Mouse (Mus musculus): Measurements from ENCODE around the gene Cacng3. TPM values are rescaled to one million over a fixed set of nuclear protein-coding genes. Genes with fewer than 3 reads are reported as not detected.

Gene Cacng3
- polyA plus RNA-seq, 1 experiment = not detected

GRCm38 (mm10) chr7:122706736-122707135 is 36.4 kb downstream of the Cacng3 start:
- 48% methylated on average over 5 of the region's 5 CpGs for whole genome bisulfite sequencing
- DNase-seq (ENCODE audit: low read depth, low spot score) = no peak

DNA sequence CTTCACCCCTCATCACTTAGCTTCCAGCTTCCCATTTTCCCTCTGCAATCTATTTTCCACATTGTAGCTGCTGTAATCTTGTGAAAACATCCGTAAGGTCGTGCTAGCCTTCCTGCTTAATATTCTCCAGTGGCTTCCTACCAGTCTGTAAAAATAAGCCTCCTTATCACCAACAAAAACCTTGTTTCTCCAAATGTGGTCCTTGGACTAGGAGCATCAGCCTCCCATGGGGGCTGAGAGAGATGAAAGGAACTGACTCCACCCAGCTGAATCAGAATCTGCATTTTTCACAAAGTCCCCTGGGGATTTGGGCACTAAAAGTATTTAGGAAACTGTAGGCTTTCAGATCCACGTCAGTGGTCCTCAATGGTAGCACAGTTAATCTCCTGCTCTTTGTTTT is 46.0 kb downstream of the Cacng3 start:
- no peak for DNase-seq (ENCODE audit: low read depth, low spot score)
- WGBS = 53% methylated on average over 3 of the region's 3 CpGs

DNA sequence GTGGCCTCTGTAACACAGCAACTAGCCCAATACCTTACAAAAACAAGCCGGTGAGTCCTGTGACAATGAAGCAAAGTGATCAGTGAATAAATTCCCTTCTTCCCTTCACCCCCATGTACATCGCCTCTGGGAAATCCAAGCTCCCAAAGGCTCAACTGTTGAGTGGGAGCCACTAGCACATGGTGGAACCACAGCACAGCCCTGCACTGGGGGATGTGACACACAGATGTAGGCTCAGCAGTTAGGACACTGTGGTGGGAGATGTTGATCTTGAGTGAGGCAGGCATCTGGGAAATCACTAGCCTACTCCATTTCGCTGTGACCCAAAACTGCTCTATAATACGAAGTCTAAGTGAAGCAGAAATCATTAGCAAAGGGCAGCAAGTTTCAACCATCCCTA is 48.2 kb downstream of the Cacng3 start:
- 92% methylated on average over 4 of the region's 4 CpGs for WGBS
- DNase-seq (ENCODE audit: low read depth, low spot score) = no peak

DNA sequence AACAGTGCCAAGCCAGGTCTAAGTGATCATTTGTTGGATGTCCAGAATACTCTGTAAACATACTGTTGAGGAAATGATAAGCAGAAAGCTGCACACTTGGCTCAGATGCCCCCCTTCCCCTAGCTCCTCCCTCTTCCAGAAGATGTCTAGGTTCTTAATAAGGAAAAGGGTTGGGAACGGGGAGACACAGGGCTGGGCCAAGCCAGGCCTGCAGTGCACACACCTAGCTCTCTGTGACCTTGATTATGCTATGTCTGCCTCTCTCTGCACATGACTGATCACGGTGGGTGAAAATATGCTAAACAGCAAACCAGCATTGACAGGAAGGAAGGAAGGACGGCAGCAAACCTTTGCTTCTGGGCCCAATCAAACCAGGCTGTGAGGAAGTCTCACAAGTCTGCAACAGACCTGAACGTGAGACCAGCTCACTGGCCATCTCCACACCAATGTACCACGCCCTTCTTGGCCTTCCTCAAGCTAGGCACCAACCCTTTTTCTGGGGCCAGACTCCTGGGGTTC is 53.1 kb downstream of the Cacng3 start:
- no peak for DNase-seq (ENCODE audit: low read depth, low spot score)
- WGBS = 27% methylated on average over 5 of the region's 5 CpGs

GRCm38 (mm10) chr7:122726376-122726775 is 56.1 kb downstream of the Cacng3 start:
- 81% methylated on average over 2 of the region's 2 CpGs for WGBS
- DNase-seq (ENCODE audit: low read depth, low spot score) = no peak

DNA sequence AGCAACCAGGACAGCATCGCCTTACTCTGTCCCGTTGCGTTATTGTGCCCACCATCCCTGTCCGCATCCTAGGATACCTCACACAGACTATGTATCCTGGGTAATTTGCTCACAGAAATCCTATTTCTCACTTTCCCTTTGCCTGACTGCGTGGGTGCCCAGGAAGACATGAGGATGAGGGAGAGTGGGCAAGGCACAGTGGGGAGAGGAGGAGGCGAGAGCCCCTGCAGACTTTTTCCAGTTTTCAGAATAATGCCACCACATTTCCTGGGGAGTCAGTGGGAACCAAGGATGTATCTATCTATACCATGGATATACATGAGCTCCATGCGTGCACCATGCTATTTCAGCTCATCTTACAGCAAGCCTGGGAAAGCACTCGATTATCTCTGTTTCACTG is 57.9 kb downstream of the Cacng3 start:
- WGBS = 89% methylated on average over 8 of the region's 8 CpGs
- no peak for DNase-seq (ENCODE audit: low read depth, low spot score)

DNA sequence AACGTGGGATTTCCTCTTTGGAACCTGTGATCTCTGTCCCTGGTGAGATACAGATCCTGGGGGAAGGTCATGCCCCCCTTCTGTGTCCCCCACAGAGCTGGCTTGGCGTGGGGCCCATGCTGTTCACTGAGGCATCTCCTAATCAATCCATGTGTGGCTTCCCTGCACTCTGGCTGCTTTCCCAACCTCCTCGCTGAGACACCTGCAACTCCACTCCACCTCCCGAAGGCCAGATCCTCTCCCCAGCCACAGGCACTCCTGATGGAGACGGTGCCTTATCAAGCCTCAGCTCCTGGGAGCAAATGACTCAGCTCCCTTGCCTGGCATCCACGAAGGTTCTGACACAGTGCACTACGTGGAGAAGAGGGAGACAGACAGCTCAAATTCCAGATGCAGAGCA is 58.6 kb downstream of the Cacng3 start:
- no peak for DNase-seq (ENCODE audit: low read depth, low spot score)
- 35% methylated on average over 7 of the region's 7 CpGs for WGBS

DNA sequence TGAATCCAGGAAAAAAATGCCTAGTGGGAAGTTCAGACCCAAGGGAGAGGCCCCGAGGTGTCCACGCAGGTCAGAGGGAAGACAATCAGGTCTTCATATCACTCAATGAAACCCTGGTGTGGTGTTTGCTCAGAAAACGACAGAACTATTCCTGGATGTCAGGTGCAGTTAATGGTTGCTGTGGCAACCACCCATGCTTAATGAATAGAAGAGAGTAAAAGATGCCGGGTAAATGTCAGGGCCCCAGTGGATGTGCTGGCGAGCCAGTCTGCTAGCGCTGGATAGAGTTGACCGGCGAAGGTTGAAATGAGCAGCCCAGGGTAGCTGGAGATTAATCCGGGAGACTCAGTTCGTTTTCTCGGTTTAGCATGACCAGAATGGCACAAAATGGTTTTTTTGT is 65.0 kb downstream of the Cacng3 start:
- DNase-seq (ENCODE audit: low read depth, low spot score) = no peak
- 71% methylated on average over 11 of the region's 11 CpGs for WGBS

DNA sequence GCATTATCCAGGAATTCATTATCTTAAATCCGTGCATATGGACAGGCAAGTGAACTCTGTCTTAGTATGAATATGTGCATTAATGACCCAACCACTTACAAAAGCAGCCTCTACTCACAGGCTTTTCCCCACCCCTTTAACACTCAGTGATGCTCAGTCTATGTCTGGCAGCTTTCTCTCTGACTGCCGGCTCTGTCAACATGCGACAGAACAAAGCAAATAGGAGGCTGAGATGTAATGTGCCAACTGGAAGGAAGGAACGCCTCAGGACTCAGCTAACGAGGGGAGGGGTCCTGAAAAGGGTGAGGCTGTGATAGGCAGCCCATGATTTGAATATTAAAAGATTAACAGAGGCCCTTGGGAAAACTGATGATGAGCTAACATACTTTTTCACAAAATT is 68.2 kb downstream of the Cacng3 start:
- DNase-seq (ENCODE audit: low read depth, low spot score) = no peak
- 20% methylated on average over 5 of the region's 5 CpGs for WGBS

DNA sequence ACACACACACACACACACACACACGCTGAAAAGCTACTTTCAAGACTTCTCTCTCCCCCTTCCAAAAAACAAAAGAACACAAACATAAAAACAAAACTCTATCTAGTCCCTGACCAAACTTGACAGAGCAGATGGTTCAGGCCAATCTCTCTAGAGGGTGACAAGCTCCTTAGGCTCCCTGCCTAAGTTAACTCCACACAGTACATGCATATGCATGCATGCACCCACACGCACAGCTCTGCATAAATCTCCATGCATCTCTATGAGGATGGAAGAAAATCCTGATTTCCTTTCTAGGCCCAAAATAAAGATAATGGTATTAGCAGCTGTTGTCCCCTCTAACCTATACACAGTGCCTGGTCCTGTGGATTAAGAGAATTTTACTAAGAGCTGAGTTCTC is 70.4 kb downstream of the Cacng3 start:
- no peak for DNase-seq (ENCODE audit: low read depth, low spot score)
- 82% methylated on average over 2 of the region's 2 CpGs for WGBS

- 81% methylated on average over 5 of the region's 5 CpGs for WGBS
- no peak for DNase-seq (ENCODE audit: low read depth, low spot score)
Observed at GRCm38 (mm10) chr7:122755920-122756603, 85.8 kb downstream of the Cacng3 start.

- no peak for DNase-seq (ENCODE audit: low read depth, low spot score)
Observed at GRCm38 (mm10) chr7:122758645-122759044, 88.4 kb downstream of the Cacng3 start.

GRCm38 (mm10) chr7:122764506-122764905 is 94.2 kb downstream of the Cacng3 start:
- DNase-seq (ENCODE audit: low read depth, low spot score) = no peak
- WGBS = 80% methylated on average over 5 of the region's 5 CpGs

More at GRCm38 (mm10) chr7:122758645-122759044, 88.4 kb downstream of the Cacng3 start:
- WGBS = 54% methylated on average over 3 of the region's 3 CpGs

GRCm38 (mm10) chr7:122768292-122769020 is 98.2 kb downstream of the Cacng3 start:
- 80% methylated on average over 27 of the region's 27 CpGs for WGBS
- no peak for DNase-seq (ENCODE audit: low read depth, low spot score)

- WGBS = 67% methylated on average over 7 of the region's 7 CpGs
- DNase-seq (ENCODE audit: low read depth, low spot score) = no peak
Observed at GRCm38 (mm10) chr7:122779601-122780000, 109.3 kb downstream of the Cacng3 start.

DNA sequence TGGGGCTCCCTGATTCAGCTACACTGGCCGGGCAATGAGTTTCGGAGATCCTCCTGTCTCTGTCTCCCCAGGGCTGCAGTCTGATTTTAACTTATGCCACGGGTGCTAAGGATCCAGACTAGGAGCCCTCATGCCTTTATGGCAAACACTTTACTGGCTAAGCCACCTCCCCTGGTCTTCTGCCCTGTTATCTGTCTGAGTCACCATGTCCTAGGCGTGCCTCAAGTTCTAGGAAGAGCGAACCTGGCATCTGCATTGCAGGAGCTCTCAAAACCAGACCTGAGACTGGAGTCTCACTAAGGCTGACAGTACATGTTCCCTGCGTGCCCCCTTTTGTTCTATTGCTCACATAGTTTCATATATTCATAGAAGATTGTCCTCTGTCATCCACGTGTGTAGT is 119.6 kb downstream of the Cacng3 start:
- no peak for DNase-seq (ENCODE audit: low read depth, low spot score)
- WGBS = 77% methylated on average over 7 of the region's 7 CpGs

DNA sequence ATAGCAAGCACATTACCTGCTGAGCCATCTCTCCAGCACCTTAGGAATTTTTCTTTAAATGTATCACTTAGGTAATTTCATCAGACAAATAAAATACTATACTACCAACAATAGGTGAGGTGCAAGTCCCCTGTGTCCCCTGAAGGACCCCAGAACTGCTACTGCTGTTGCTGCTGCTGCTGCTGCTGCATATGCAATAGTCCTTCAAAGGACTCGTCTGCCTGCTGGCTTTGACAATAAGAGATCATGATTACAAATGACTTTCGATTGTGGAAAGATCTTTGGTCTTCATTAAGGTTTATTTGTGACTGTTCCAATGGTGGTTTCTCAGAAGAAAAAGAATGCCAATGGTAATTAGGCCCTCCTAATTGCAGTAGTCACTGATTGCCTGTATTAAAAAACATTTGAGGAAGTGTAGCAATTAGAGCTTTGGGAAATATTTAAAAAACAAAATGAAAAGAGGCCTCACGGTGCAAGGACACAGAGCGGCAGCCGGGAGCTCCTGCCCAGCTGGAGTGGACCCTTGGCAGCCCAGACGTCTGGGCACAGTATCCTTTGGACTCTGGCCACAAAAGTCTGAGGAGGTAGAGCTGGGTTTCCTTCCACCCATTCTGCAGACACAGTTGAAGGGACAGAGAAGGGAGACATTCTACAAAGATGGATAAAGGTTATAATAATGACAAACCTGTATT is 123.5 kb downstream of the Cacng3 start:
- DNase-seq (ENCODE audit: low read depth, low spot score) = no peak
- WGBS = 58% methylated on average over 6 of the region's 6 CpGs

DNA sequence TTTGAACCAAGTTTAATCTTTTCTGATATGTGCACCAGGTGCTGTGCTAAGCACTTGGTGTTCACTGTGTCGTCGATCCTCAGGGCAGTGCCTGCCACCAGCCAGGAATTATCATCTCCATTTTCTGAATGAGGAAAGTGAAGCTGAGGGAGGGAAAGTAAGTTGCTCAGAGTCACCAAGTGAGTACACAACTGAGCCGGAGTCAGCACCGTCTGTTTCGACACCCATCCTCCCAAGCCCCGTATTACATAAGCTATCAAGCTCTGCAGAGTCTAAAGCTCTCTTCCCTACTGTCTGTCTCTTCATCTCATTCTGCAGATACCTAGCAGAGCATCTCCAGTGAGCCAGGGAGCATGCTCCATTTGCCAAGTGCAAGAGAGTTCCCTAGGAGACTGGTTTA is 124.8 kb downstream of the Cacng3 start:
- DNase-seq (ENCODE audit: low read depth, low spot score) = no peak
- WGBS = 90% methylated on average over 6 of the region's 6 CpGs

DNA sequence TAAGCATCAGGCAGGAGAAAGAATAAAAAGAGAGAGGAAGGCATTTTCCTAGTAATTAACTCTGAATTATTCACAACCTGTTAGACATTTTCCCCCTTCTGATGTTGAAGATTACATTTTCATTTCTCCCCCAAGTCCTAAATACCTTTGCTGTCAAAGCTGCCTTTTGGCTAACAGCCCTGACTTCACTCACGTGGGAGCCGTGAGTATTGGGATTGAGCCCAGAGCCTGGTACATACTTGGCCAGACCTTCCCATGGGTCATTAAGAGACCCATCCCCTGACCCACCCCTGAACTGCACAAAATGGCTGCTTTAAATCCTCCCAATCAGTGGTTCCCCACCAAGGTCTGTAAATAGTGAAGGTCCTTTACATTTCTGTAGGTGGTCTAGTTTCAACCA is 130.5 kb downstream of the Cacng3 start:
- no peak for DNase-seq (ENCODE audit: low read depth, low spot score)
- WGBS = 48% methylated on average over 2 of the region's 2 CpGs

DNA sequence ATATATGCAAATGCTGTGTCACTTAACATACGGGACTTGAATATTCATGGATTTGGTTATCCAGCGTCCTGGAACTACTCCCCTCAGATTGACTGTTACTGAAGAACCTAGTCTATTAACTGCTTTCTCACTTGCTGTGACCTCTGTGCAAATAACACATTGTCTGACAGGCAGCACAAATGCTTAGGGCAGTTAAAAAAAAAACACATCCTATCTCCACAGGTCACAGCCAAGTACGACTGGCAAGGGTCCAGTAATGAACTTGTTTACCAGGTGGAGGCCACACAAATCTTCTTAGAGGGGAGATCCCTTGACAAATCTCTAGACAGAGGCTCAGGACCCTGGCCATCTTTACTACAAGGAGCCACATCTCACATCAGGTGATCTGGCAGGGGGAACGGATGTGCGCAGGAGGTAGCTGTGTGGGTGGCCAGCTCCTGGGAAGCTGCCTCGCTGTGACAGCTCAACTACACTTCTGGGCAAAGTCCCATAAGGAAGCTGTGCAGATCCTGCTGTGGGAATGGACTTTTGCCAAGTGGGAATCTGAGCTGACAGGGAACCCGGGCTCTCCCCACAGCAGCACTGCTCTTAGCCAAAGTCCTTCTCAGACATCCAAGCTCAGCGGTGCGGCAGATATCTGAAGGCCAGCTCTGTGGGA is 133.7 kb downstream of the Cacng3 start:
- 26% methylated on average over 9 of the region's 9 CpGs for WGBS
- peak; percentile 32 for DNase-seq (ENCODE audit: low read depth, low spot score)
